Mouse (Mus musculus): ENCODE measurements at regions not wholly inside any gene's neighbourhood (a gene's known extent, or its start where the extent isn't known, plus 50 kb on each side); places are given as distances from the start of the nearest gene placed in this dataset.

DNA sequence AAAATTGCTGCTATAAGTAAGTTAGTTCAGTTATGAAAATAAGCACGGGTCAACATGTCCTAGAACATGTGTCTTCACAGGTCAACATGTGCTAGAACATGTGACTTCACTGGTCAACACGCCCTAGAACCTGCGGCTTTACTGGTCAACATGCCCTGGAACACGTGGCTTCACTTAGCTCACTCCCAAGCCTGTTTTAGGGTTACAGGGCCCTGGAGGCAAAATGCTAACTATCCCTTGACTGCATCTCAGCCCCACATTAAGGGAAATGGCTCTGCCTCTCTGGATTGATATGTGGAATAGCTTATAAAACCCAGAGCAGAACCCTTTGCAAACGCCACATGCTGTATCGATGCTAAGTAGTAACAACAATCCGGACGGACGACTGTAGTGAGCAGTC, 67.8 kb downstream of the Nkx6-1 start:
- DNase-seq: no peak
- Histone ChIP-seq H3K4me3 (no peak overlapping the region), H3K27ac (no peak overlapping the region)
- TF ChIP-seq CTCF (IDR thresholded peaks at IDR 0.05): no peak
- intact Hi-C loops (cut with DNase I): no loop called here

DNA sequence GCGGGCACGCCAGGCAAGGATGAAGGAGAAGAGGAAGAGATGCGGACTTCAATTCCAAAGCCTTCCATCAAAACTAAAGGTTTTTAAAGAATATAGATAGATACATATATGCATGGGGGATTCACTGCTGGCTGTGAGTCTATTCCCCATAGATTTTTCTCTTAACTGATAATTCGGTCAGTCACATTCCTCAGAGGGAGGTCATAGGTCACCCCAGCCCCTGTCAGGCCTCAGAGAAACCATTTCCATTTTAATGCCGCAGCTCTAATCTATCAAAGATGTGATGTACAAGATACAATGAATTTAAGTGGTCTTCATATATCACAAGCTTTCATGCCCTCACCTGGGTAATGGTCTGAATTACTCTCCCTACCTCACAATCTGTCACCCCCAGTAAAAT, 73.6 kb downstream of the Nkx6-1 start:
- no peak overlapping the region for H3K27ac ChIP-seq
- DNase-seq: no peak
- intact Hi-C loops (cut with DNase I): no loop called here
- no peak overlapping the region for H3K4me3 ChIP-seq
- TF ChIP-seq CTCF (IDR thresholded peaks at IDR 0.05): no peak

DNA sequence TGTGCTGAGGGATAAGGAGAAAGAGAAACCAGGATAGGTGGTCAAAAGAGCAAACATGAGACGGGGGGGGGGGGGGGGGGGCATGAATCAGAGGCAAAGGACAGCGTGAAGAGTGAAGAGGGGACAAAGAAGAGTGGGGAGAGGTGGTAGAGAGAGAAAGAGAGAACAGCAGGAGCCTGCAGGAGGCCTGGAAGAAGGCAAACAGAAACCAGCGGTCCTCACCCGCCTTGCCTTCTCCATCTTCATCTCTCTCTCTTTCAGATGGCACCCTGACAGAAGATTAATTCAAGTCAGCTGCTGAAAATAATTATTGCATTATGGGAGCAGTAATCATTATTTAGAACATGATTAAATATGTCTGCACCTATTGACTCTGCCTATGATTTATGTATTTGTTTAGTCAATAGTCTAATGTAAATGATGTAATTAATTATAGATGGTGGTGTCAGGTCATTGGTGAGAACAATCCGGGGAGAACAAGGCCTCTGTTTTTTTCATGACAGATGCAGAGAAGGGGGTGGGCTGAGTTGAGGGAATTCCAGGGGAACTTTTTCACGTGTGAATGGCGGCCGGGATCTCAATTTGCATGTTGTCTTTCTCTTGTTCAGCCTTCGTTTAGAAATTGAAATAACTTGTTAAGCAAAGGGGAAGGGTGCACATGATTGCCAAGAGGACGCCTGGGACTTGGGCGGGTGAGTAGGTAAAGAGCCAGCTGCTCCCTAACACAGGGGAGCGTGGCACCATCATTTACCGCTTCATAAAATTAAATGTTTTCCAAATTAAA, 74.3 kb downstream of the Nkx6-1 start:
- Histone ChIP-seq H3K4me3 (no peak overlapping the region), H3K27ac (no peak overlapping the region)
- no peak for DNase-seq
- no peak for TF ChIP-seq CTCF (IDR thresholded peaks at IDR 0.05)
- intact Hi-C loops (cut with DNase I): no loop called here

DNA sequence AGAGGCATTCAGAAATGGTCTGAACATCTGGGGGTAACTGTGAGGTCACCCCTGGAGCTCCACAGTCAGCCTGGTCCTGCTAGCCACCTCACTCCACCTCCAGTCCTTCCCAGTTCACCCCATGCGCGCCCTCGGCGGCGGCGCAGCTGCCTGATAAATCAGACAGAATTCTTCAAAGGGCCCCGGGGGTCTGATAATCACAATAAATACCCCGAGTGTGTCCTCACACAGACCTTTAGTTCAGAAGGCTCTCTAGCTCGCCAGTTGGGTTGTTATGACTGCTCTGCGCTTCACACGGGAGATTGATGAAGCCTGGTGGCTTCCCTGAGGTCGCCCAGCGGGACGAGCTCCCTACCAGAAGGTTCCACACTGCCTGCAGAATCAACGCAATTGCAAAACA, 91.8 kb downstream of the Nkx6-1 start:
- intact Hi-C loops (cut with DNase I): no loop called here
- DNase-seq: no peak
- H3K4me3 ChIP-seq: no peak overlapping the region
- no peak overlapping the region for H3K27ac ChIP-seq
- no peak for TF ChIP-seq CTCF (IDR thresholded peaks at IDR 0.05)

DNA sequence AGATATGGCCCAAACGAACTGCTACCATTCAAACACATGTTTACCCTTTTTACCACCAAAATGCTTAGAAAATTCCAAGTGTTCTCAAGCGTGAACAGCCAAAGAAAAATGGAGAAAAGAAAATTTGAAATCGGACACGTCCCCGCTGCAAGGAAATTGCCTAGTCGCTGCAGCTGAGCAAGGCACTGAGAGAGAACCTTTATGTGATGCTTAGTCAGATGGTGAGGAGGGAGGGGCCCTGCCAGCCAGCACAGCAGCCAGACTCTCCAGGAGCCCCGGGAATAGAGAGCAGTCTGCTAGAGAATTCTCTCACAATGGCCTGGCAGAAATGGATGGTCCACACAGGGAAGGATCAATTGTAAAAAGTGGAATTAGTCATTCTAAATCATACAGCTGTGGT, 99.0 kb downstream of the Nkx6-1 start:
- intact Hi-C loops (cut with DNase I): no loop called here
- H3K4me3 ChIP-seq: no peak overlapping the region
- no peak for DNase-seq
- TF ChIP-seq CTCF (IDR thresholded peaks at IDR 0.05): no peak
- no peak overlapping the region for H3K27ac ChIP-seq

DNA sequence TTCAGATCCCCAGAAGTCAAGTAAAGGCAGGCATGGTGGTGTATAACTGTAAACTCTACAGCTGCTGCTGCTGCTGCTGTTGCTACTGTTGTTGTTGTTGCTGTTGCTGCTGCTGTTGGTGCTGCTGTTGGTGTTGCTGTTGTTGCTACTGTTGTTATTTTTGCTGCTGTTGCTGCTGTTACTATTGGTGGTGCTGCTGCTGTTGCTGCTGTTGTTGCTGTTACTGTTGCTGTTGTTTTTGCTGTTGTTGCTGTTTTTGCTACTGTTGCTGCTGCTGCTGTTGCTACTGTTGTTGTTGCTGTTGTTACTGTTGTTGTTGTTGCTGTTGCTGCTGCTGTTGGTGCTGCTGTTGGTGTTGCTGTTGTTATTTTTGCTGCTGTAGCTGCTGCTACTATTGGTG, 104.4 kb downstream of the Nkx6-1 start:
- no peak for DNase-seq
- no peak for TF ChIP-seq CTCF (IDR thresholded peaks at IDR 0.05)
- Histone ChIP-seq H3K27ac (no peak overlapping the region), H3K4me3 (no peak overlapping the region)
- intact Hi-C loops (cut with DNase I): no loop called here

DNA sequence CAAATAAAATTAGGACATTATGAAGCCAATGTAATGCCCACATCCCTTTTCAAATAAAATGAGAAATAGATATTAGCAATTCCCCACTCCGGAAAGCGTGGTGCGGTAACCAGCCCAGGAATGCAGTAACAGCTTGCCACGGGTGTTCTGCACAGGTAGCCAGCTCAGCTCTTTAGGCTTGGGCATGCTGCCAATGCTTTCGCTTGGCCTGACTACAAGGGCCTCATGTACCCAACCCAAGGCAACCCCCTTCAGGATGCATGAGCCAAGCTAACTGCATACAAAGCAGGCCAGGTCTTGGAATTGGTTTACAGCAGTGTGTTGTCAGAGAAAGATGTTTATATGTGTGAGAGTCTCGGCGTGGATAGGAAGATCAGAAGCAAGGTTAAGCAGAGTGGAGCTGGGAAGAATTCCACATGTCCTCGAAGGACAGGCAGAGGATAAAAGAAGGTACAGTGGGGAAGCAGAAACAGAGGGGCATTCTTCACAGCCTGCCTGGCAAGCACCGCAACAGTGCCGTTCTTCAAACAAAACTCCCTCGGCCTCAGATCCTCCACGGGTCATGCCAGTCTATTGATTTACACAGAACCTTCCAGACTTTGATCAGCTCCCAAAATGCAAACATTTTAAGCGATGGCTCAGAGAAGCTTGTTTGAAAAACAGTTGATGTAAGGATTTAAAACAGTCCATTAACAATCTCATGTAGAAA, 106.4 kb downstream of the Nkx6-1 start:
- no peak for DNase-seq
- intact Hi-C loops (cut with DNase I): no loop called here
- Histone ChIP-seq H3K27ac (no peak overlapping the region), H3K4me3 (no peak overlapping the region)
- TF ChIP-seq CTCF (IDR thresholded peaks at IDR 0.05): no peak

DNA sequence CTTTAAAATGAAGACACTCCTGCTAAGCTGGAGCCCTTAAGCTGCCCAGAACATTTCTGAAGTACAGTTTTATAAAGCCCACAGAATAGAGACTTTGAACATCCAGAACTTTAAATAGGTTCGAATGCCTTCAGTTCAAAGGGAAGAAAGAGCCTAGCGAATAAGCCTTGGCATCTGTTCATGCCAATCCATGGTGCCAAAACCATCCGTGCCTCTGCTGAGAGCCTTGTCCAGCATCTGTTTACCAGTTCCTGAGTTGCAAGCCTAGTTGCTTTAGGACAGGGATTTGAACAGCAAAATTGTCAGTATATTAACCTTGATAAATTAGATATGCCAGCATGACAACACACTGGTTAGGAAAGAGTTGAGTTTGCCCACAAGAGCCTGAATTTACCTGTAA, 107.6 kb downstream of the Nkx6-1 start:
- DNase-seq: no peak
- intact Hi-C loops (cut with DNase I): no loop called here
- TF ChIP-seq CTCF (IDR thresholded peaks at IDR 0.05): no peak
- H3K27ac ChIP-seq: no peak overlapping the region
- no peak overlapping the region for H3K4me3 ChIP-seq

DNA sequence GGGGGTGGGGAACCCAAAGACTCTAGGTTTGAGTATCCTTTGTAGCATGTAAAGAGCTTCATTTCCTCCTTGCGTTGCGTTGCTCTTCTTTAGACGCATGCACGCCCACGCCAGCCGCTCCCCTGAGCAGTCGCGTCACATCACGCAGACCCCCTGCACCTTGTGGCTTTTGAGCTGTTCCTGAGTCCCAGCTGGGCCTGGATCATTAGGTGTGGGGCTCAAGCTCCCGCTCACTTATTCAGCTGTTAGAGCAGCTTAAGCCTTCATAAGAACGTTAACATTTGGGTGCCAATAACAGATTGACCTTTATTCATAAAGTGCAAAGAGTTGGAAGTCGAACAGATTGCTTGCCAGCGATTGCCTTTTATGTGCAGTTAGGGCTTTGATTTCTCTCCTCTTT, 121.5 kb downstream of the Nkx6-1 start:
- no peak overlapping the region for H3K4me3 ChIP-seq
- intact Hi-C loops (cut with DNase I): no loop called here
- no peak for TF ChIP-seq CTCF (IDR thresholded peaks at IDR 0.05)
- no peak for DNase-seq
- no peak overlapping the region for H3K27ac ChIP-seq

DNA sequence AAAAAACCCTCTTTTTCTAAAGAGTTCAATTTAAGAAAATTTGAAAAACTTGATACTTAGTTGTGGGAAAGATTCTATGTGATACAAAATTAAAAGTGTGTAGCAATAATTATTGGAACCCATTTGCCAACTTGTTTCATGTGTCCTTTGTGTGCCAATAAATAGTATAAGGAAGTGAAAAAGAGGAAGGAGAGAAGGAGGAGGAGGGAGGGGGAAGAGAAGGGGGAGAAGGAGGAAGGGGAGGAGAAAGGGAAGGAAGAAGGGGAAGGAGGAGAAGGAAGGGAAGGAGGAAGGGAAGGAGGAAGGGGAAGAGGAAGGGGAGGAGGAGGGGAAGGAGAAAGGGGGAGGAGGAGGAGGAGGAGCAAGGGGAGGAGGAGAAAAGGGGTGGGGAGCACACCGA, 125.0 kb downstream of the Nkx6-1 start:
- intact Hi-C loops (cut with DNase I): no loop called here
- Histone ChIP-seq H3K4me3 (no peak overlapping the region), H3K27ac (no peak overlapping the region)
- TF ChIP-seq CTCF (IDR thresholded peaks at IDR 0.05): no peak
- no peak for DNase-seq

- intact Hi-C loops (cut with DNase I): no loop called here
- no peak overlapping the region for H3K27ac ChIP-seq
- no peak for TF ChIP-seq CTCF (IDR thresholded peaks at IDR 0.05)
- no peak for DNase-seq
- H3K4me3 ChIP-seq: no peak overlapping the region
Measured at GRCm38 (mm10) chr5:101539254-101539549, 125.6 kb downstream of the Nkx6-1 start.

GRCm38 (mm10) chr5:101538410-101539253, 126.2 kb downstream of the Nkx6-1 start:
- intact Hi-C loops (cut with DNase I): no loop called here
- no peak overlapping the region for H3K27ac ChIP-seq
- no peak for TF ChIP-seq CTCF (IDR thresholded peaks at IDR 0.05)
- no peak overlapping the region for H3K4me3 ChIP-seq
- no peak for DNase-seq

Measured in gastrocnemius, adult 2 months (tissue).